ENCODE assay signal across 8 mouse cellular contexts in genomic region chr9:45935628-45936210, GRCm38 (mm10). TPM values are rescaled to one million over a fixed set of nuclear protein-coding genes. Genes with fewer than 3 reads are reported as not detected.
DNase-seq lines count a peak whose midpoint lies in the region; ATAC-seq and TF ChIP-seq lines count a peak whose summit lies in the region.
"Had no signal": no experiment of that assay in that cellular context is flagged by ENCODE, and none has a peak within 500 bp of the region (broad histone marks: within the 10 kb centered on the region; RNA-seq: fewer than 3 reads in every experiment).

TSS of gene Tagln (minus strand) at chr9:45936058.

- POLR2A ChIA-PET in Patski (lab: Charles Lee) = no interaction called here

- H3K4me3 ChIP-seq in hindbrain, postnatal 0 days (ENCODE audit: low read length) = no peak within 1 kb of the TSS

- peak; percentile 32 for ATAC-seq in Patski
- ATAC-seq in hindbrain, postnatal 0 days = 0 out of 2 replicates have a peak, but pooled peaks have one; percentile 28

- H3K4me1 ChIP-seq in hindbrain, postnatal 0 days (ENCODE audit: insufficient read depth, low read length) = no peaks in the 10 kb centered on the region

- in situ Hi-C loops in Patski (cut with MboI; ENCODE audit: low pct_unique_long_range_greater_than_20kb) = no loop called here

- no peaks in the 10 kb centered on the region for H3K9me3 ChIP-seq in hindbrain, postnatal 0 days (ENCODE audit: low read length)

- no peak for TF ChIP-seq CTCF in Patski (IDR thresholded peaks at IDR 0.05)
- no peak for TF ChIP-seq CTCF in hindbrain, postnatal 0 days (IDR thresholded peaks at IDR 0.05; ENCODE audit: low read depth)

- CTCF ChIA-PET in Patski (lab: Charles Lee) = interaction anchor here (3.1 kb wide), 1 partner anchor 24 kb away, joined by 13 read pairs; no protein-coding TSS in a partner anchor

- H3K36me3 ChIP-seq in hindbrain, postnatal 0 days (ENCODE audit: insufficient read depth, low read length) = peaks cover 19% of the 10 kb centered on the region; the same call in 1 of the 2 replicates

- 7% methylated on average over 21 of the region's 21 CpGs for WGBS in hindbrain, postnatal 0 days

- H3K27ac ChIP-seq in hindbrain, postnatal 0 days = no peak within 1 kb of the TSS

- H3K4me2 ChIP-seq in hindbrain, postnatal 0 days (ENCODE audit: low read depth, low read length) = peak within 1 kb of the TSS; percentile 33; the same call in 1 of the 2 replicates

- no peak for DNase-seq in Patski (ENCODE audit: low read depth, low spot score)
- no peak for DNase-seq in adrenal gland, postnatal 25 days
- peak; percentile 50 for DNase-seq in gastrocnemius, postnatal 10 days
- no peak for DNase-seq in hindbrain, postnatal 0 days (ENCODE audit: low spot score)
- peak; percentile 89 for DNase-seq in lung, postnatal 10 days
- peak; percentile 66 for DNase-seq in urinary bladder, postnatal 14 days (ENCODE audit: low spot score)
- DNase-seq in B cell, adult 2 months = no peak

- no peaks in the 10 kb centered on the region for H3K27me3 ChIP-seq in Patski
- no peaks in the 10 kb centered on the region for H3K27me3 ChIP-seq in hindbrain, postnatal 0 days (ENCODE audit: insufficient read depth, low read length)

- 0 out of 2 replicates have a peak within 1 kb of the TSS, but pooled peaks have one; percentile 24 for H3K9ac ChIP-seq in hindbrain, postnatal 0 days (replicated peaks; ENCODE audit: low read length)

RNA-seq across cellular contexts. Expression of gene Tagln, which starts in this region (rescaled TPM):
- 930 TPM for polyA plus RNA-seq in Patski (2021)
- total RNA-seq in adrenal gland, postnatal 25 days (2021) = 51.0 and 70.2 TPM in 2 replicates
- 10 to 100 TPM; 53.6 to 64.6 TPM for total RNA-seq in gastrocnemius, postnatal 10 days (2021)
- 4.4 and 5.2 TPM in 2 replicates for total RNA-seq in hindbrain, postnatal 0 days (2014; rRNA removed)
- 3.5 and 4.0 TPM in 2 replicates for polyA plus RNA-seq in hindbrain, postnatal 0 days (2015; fragmentation: Nextera tagmentation; extraction: Ambion mirVana)
- total RNA-seq: common myeloid progenitor, adult 5-6 weeks had no signal

Comparison
In these comparisons a context has a peak if more than half of its experiments do, and no peak if none do; other contexts are left out.
1. RNA of gene Tagln (polyA plus RNA-seq): 930 TPM in Patski (single experiment); 3.5 to 4.0 TPM in hindbrain, postnatal 0 days; every median in the first group is over 100 times any median in the second.
2. DNase-seq: peak in gastrocnemius, postnatal 10 days (single experiment), lung, postnatal 10 days (single experiment) and urinary bladder, postnatal 14 days (single experiment); none in Patski (single experiment), adrenal gland, postnatal 25 days (single experiment), hindbrain, postnatal 0 days (single experiment) and B cell, adult 2 months (0 of 2).